Mouse (Mus musculus) ES-CJ7 (cell line): Measurements from ENCODE around the gene Rtp2.
A peak's percentile ranks its signal among the peaks of the same experiment; 100 is the strongest.

Experiments
- DNase-seq: peaks from one replicate; pipeline ENCODE4 v3.0.0; 2011; ENCODE audit warnings: low read depth, low spot score

The Rtp2 gene

GRCm38 (mm10) chr16:23952101-23952727 lies 20.0 kb upstream of the Rtp2 start:
- peak; percentile 41 for DNase-seq

- DNase-seq = no peak
Measured at GRCm38 (mm10) chr16:23947654-23948053, 15.5 kb upstream of the Rtp2 start.

- no peak for DNase-seq
Measured at GRCm38 (mm10) chr16:23944801-23945200, 12.6 kb upstream of the Rtp2 start.

- DNase-seq = no peak
Measured at GRCm38 (mm10) chr16:23934397-23934796, 2.2 kb upstream of the Rtp2 start.

GRCm38 (mm10) chr16:23931275-23931674 lies 919 bp downstream of the Rtp2 start:
- no peak for DNase-seq

- DNase-seq = no peak
Measured at GRCm38 (mm10) chr16:23930426-23931073, 1.6 kb downstream of the Rtp2 start.

- no peak for DNase-seq
Measured at GRCm38 (mm10) chr16:23927301-23928114, 4.7 kb downstream of the Rtp2 start.

GRCm38 (mm10) chr16:23922906-23923305 lies 9.3 kb downstream of the Rtp2 start:
- DNase-seq = peak; percentile 72

GRCm38 (mm10) chr16:23921697-23922096 lies 10.5 kb downstream of the Rtp2 start:
- DNase-seq = peak; percentile 68

GRCm38 (mm10) chr16:23919418-23919817 lies 12.8 kb downstream of the Rtp2 start:
- no peak for DNase-seq

GRCm38 (mm10) chr16:23913401-23913800 lies 18.8 kb downstream of the Rtp2 start:
- DNase-seq = peak; percentile 66

- no peak for DNase-seq
Measured at GRCm38 (mm10) chr16:23912741-23913140, 19.5 kb downstream of the Rtp2 start.

GRCm38 (mm10) chr16:23909015-23909354 lies 23.2 kb downstream of the Rtp2 start:
- DNase-seq = peak; percentile 65

- DNase-seq = peak; percentile 68
Measured at GRCm38 (mm10) chr16:23908076-23909014, 23.8 kb downstream of the Rtp2 start.

- DNase-seq = peak; percentile 63
Measured at GRCm38 (mm10) chr16:23906586-23906985, 25.6 kb downstream of the Rtp2 start.

GRCm38 (mm10) chr16:23901411-23901810 lies 30.8 kb downstream of the Rtp2 start:
- peak; percentile 42 for DNase-seq

- DNase-seq = no peak
Measured at GRCm38 (mm10) chr16:23900061-23900460, 32.1 kb downstream of the Rtp2 start.

GRCm38 (mm10) chr16:23898840-23899239 lies 33.4 kb downstream of the Rtp2 start:
- peak; percentile 91 for DNase-seq

GRCm38 (mm10) chr16:23897984-23898586 lies 34.1 kb downstream of the Rtp2 start:
- DNase-seq = peak; percentile 84

GRCm38 (mm10) chr16:23897486-23897885 lies 34.7 kb downstream of the Rtp2 start:
- DNase-seq = no peak

- DNase-seq = no peak
Measured at GRCm38 (mm10) chr16:23895135-23895534, 37.1 kb downstream of the Rtp2 start.
